Mouse (Mus musculus) retina, embryonic 14.5 days (tissue): Measurements from ENCODE around the gene Ktn1.

Experiments used
- DNase-seq: peaks from one replicate; pipeline ENCODE4 v3.0.0-alpha.2; 2015; ENCODE audit warnings: low spot score

The Ktn1 gene

DNA sequence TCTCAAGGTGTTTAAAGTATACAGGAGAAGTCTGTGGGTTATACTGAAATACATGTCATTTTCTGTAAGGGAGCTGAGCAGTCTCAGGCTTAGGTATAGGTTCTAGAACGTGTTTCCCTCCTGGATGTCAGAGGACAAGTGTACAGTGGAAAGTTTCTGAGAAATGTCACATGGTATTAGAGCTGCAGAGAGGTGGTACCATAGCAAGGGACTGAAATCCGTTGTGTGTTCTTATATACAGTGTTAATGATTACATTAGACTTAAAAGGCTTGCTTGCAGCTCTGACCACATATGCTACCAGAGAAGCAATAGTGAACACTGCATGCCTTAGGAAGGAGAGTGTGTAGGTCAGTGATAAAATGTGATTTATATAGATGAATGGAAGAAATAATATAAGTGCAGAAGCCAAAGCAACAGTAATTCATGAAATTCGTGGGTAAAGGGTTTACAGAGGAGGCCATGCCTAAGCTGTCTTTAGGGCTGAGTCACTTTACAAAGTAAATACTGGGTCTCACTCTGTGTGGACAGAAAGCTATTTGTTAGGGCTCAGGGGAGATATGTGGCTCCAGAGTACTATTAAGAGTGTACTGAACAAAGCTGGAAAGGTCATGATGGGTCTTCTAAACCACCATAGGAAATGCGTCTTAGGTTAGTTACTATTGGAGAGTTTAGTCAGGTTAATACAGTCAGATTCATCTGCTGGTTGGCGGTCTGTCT, 17.0 kb downstream of the Ktn1 start:
- DNase-seq = no peak

DNA sequence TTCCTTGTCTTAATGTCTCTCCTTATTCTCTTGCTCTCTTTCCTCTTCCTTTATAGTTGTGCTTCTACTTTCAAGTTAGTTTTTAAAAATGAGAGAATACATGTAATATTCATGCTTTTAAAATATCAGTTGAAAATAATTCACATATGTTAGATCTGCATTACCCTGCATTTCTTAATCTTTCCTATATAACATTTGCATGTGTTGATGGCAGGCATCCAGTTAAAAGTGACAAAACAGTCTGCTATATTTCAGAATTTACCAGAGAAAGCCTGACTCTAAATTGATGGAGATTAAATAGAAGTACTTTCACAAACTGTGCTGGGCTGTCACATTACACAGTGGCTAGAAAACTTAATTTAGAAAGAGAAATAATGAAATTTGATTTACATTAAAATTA, 19.8 kb downstream of the Ktn1 start:
- no peak for DNase-seq

GRCm38 (mm10) chr14:47682886-47683285, 34.6 kb downstream of the Ktn1 start:
- no peak for DNase-seq

- no peak for DNase-seq
Measured at GRCm38 (mm10) chr14:47684579-47684978, 36.3 kb downstream of the Ktn1 start.

- DNase-seq = no peak
Measured at GRCm38 (mm10) chr14:47699126-47699525, 50.9 kb downstream of the Ktn1 start.

- no peak for DNase-seq
Measured at GRCm38 (mm10) chr14:47709546-47709945, 61.3 kb downstream of the Ktn1 start.

GRCm38 (mm10) chr14:47715771-47716170, 67.5 kb downstream of the Ktn1 start:
- no peak for DNase-seq

- no peak for DNase-seq
Measured at GRCm38 (mm10) chr14:47717916-47718606, 69.8 kb downstream of the Ktn1 start.

DNA sequence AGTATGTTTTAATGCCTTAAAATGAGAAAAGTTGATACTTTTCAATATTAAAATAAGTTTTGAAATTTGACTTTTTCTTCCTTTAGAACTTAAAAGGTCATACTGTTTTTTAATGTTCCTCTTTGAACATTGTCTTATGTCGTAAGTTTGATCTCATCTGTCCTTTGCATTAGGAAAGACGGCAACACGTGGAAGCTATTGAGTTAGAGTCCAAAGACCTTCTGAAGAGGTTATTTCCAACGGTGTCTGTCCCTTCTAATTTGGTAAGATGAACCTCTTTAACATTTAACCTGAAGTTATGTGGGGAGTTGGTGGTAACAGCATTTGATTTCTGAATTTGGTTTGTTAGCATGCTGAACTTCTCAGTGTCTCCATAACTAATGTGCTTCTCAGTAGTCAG, 71.8 kb downstream of the Ktn1 start:
- no peak for DNase-seq

DNA sequence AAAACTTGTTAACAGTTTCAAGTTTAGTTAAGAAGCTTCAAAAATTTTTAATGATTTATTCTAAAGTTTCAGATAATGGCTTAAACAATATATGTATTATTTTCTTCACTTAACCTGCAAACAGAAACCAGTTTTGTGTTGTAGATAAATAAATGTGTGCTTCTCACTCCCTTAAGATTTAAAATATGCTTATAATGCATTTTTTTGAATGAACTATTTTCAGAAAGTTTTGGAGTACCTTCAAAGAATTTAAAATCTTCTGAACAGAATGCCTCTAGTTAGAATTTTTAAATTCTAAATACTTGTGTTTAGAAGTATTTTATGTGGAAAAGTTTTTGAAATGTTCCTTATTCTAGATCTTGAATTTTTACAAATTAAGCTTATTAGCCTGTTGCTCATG, 74.8 kb downstream of the Ktn1 start:
- DNase-seq = no peak

DNA sequence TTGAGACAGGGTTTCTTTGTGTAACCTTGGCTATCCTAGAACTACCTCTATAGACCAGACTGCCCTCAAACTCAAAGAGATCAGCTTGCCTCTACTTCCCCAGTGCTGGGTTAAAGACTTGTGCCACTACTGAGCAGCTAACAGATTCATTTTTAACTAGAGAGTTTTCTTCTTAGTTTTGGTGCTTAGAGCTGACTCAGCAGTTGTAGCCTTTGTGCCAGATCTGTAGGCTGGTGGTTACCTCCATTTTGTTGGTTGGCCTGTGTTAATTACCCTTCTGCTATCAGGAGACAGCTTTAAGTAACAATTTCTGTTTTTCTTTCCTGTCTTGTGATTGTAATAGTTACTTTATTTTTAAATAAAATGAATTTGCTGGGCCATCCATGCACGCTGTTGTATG, 80.3 kb downstream of the Ktn1 start:
- no peak for DNase-seq

GRCm38 (mm10) chr14:47735354-47735753, 87.1 kb downstream of the Ktn1 start:
- DNase-seq = no peak

- DNase-seq = no peak
Measured at GRCm38 (mm10) chr14:47736471-47736870, 88.2 kb downstream of the Ktn1 start.

- no peak for DNase-seq
Measured at GRCm38 (mm10) chr14:47740316-47740996, 92.2 kb downstream of the Ktn1 start.

DNA sequence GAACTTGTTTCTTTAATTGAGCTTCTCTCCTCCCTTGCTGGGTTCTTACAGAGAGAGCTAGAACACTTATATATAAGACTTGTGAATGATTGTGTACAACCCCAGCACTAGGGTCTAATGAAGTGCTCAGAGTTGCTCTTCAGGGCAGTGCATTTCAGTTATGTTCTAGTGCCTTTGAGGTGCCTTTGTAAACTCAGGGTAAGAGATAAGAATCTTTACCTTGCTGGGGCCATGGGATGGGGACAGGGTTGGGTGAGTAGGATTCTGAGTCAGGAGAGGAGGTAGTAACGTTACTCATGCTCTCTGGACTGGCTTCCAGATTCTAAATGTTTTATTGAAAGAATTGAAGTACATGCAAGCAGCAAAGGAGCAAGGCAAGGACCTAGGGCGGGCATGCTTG, 92.8 kb downstream of the Ktn1 start:
- no peak for DNase-seq

DNA sequence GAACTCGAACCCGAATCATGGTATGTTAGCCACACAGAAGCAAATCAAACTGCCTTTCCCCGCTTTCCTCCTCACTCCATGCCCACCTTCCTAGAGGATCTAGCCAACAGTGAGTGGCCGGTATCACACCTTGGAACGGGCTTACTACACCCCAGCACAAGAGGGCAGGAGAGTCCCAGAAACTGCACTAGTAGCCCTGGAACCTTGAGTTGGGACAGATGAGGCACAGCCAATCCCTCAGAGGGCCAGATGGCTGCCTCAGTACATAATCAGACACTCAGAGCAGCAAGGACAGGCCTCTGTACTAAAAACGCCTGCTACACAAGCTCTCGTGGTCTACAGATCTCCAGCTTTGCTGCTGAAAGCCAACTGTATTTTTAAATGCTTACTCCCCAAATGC, 94.4 kb downstream of the Ktn1 start:
- DNase-seq = peak; percentile 15

DNA sequence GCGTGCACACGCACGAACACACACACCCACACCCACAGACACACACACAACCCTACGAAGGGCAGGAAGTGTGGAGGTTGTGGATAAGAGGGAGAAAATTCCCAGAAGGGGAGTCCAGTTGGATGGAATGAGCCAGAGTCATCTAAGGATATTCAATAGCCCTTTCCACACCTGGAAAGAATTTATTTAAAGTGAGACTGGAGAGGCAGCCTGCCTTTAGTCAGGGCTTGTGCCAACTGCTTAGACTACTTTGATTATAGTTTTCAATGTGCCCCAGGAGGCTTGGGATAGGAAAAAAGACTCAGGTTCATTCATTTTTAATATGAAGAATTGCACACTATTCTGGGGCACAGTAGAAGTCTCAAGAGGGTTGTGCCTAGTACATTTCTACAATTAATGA, 96.8 kb downstream of the Ktn1 start:
- no peak for DNase-seq

DNA sequence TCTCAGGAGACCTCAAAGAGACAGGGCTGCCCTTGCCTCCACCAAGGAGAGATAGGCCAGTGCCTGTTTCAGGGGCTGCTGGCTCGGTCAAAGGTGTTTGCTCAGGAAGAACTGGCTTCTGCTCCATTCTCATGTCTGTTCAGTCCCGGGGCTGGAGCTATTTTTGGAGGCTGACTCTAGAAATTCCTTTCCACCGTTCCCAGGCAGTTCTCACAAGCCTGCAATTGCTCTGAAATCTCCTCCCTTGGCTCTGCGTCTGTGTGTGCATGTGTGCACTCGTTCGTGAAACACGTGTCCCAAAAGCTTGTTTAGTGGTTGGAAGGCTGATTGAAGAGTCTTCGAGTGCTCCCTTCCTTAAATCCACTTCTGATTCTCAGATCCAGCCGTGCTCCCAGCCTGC, 99.3 kb downstream of the Ktn1 start:
- DNase-seq = no peak

DNA sequence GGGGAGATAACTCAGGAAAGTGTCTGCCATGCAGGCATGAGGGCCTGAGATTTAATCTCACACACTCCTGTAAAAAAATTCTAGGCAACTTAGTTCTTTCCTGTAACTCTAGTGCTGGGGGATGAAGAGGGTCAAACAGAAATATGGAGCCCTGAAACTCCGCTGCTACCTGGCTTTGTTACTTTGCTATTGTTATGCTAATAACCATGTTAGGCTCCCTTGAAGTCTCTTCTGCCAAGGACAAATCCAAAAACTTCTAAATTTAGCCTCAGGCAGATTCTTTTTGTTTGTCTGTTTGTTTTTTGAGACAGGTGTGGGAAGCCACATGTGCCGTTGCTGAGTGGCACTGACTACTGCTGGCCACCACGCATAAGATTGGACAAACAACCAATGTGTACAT, 100.5 kb downstream of the Ktn1 start:
- no peak for DNase-seq

- peak; percentile 85 for DNase-seq
Measured at GRCm38 (mm10) chr14:47751422-47752205, 103.4 kb downstream of the Ktn1 start.

GRCm38 (mm10) chr14:47753561-47753960, 105.3 kb downstream of the Ktn1 start:
- DNase-seq = no peak

DNA sequence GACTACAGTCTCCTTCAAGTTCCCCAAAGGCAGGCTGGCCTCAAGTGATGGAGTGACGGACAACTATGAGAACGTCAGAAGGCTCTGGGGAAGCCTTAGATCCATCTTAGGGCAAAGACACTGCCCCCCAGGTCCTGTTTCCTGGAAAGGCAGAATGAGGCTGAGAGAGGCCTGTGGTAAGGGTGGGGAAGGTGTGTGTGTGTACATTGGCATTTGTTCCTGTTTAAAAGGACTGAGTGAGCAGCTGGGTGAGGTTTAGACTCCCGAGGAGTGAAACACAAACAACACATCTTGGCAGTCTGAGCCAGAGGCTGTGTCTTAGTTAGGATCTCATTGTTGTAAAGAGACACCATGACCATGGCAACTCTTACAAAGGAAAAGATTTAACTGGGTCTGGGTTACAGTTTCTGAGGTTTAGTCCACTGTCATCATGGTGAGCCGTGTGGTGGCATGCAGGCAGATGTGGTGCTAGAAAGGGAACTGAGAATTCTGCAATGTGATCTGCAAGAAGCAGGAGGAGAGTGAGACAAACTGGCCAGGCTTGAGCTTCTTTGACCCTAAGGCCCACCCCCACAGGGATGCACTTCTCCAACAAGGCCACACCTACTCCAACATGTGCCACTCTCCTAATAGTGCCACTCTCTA, 106.1 kb downstream of the Ktn1 start:
- no peak for DNase-seq
